Mouse (Mus musculus) stomach, postnatal 0 days (tissue): ENCODE measurements around the gene Wdr6. TPM values are rescaled to one million over a fixed set of nuclear protein-coding genes. Genes with fewer than 3 reads are reported as not detected.

Experiments used
- ATAC-seq: fragments of 200-750 bp; cut with Nextera tagmentation; 2 replicates; pipeline ENCODE4 v1.8.0; 2017; ENCODE audit not compliant: low FRiP score, low TSS enrichment
- DNase-seq: peaks from one replicate; pipeline ENCODE4 v3.0.0-alpha.2; 2016; ENCODE audit warnings: low spot score
- H3K27ac ChIP-seq: fragments of 300-500 bp; sonication (generic); replicated peaks from 2 replicates; pipeline ENCODE4 v1.5.1; 2014; ENCODE audit warnings: mild to moderate bottlenecking, control low read depth
- H3K27me3 ChIP-seq: fragments of 300-500 bp; sonication (generic); 2 replicates; pipeline ENCODE4 v1.6.1; 2014; ENCODE audit warnings: low read length; ENCODE audit not compliant: control insufficient read depth, insufficient read depth
- H3K36me3 ChIP-seq: fragments of 300-500 bp; sonication (generic); 2 replicates; pipeline ENCODE4 v1.6.1; 2014; ENCODE audit warnings: low read length, mixed read lengths; ENCODE audit not compliant: control insufficient read depth, insufficient read depth
- H3K4me1 ChIP-seq: fragments of 300-500 bp; sonication (generic); replicated peaks from 2 replicates; pipeline ENCODE4 v1.6.1; 2014; ENCODE audit warnings: antibody characterized with exemption; ENCODE audit not compliant: control insufficient read depth, insufficient read depth
- H3K4me2 ChIP-seq: fragments of 300-500 bp; sonication (generic); replicated peaks from 2 replicates; pipeline ENCODE4 v1.6.1; 2014; ENCODE audit warnings: low read depth, mild to moderate bottlenecking, control low read depth, moderate library complexity
- H3K4me3 ChIP-seq: fragments of 300-500 bp; sonication (generic); 2 replicates; pipeline ENCODE4 v1.5.1; 2014; ENCODE audit warnings: low read depth, low read length, control low read depth
- H3K9ac ChIP-seq: fragments of 300-500 bp; sonication (generic); 2 replicates; pipeline ENCODE4 v1.6.1; 2014; ENCODE audit warnings: mild to moderate bottlenecking, low read length, control low read depth, mixed read lengths
- H3K9me3 ChIP-seq: fragments of 300-500 bp; sonication (generic); 2 replicates; pipeline ENCODE4 v1.6.1; 2016; ENCODE audit warnings: low read length; ENCODE audit not compliant: control insufficient read depth
- CTCF ChIP-seq: IDR thresholded peaks from 2 replicates; pipeline ENCODE4 v1.5.1; 2016; ENCODE audit warnings: antibody characterized with exemption, low read depth, mild to moderate bottlenecking, moderate library complexity
- EP300 ChIP-seq: optimal IDR thresholded peaks from 2 replicates; pipeline ENCODE3; 2016; ENCODE audit warnings: antibody characterized with exemption
- WGBS: fragments of 180-500 bp; shearing (Covaris S2); extraction: QIAGEN DNeasy Blood & Tissue Kit; methylation state at CpG from one replicate; pipeline ENCODE4 v1.1.7; 2014; 5-methylcytosine and 5-hydroxymethylcytosine counted together
- microRNA counts: library from miRNA; unstranded; fragments of <30 nt; microRNA quantifications from one replicate; lab custom pipeline; 2015
- microRNA-seq: library from miRNA; unstranded; fragments of <30 nt; microRNA quantifications from one replicate; pipeline ENCODE4, GENCODE M21; 2016
- polyA plus RNA-seq: library from polyadenylated mRNA; unstranded; fragments of >200 nt; fragmentation: Nextera tagmentation; extraction: Ambion mirVana; gene quantifications from 2 replicates; pipeline ENCODE4 v1.2.1, GENCODE M21; 2015

Gene Wdr6
- polyA plus RNA-seq, 1 experiment from 2014 or later: 23.2 TPM

- H3K4me3 ChIP-seq: no peak overlapping the region
- WGBS: 91% methylated on average over 4 of the region's 4 CpGs
- DNase-seq (no peak), ATAC-seq (no peak)
- no peak overlapping the region for H3K4me2 ChIP-seq
- TF ChIP-seq EP300 (no peak), CTCF (no peak)
- H3K36me3 ChIP-seq: peaks cover 2% of the 10 kb centered on the region; the same call in 1 of the 2 replicates
- H3K4me1 ChIP-seq: no peaks in the 10 kb centered on the region
- no peak overlapping the region for H3K9ac ChIP-seq
- no peak overlapping the region for H3K27ac ChIP-seq
- no peaks in the 10 kb centered on the region for H3K27me3 ChIP-seq
- no peaks in the 10 kb centered on the region for H3K9me3 ChIP-seq
Measured at GRCm38 (mm10) chr9:108523341-108523740, 55.2 kb downstream of the Wdr6 start.

MicroRNA genes within 50 kb of the gene (microRNA counts, 519-probe panel; counts per million panel counts)
- microRNA mmu-miR-191 (lab: Ali Mortazavi, UCI) (5,361 counts per million, percentile 62 among the panel's probes with 10 or more counts), microRNA mmu-miR-425 (lab: Ali Mortazavi, UCI) (4,558 counts per million, percentile 44 among the panel's probes with 10 or more counts)

Small RNA genes within 50 kb of the gene (microRNA-seq; reads per million reads assigned to microRNA genes)
- gene Gm24083 (not detected), gene Mir191 (not detected), gene Mir425 (1,838 reads per million, percentile 78 among the genes with 10 or more reads in this experiment)

Other genes starting within 250 kb of the Wdr6 start
- 1,072 and 1,116 TPM in 2 replicates for gene Gpx1, start 239.8 kb downstream of the Wdr6 start, polyA plus RNA-seq
- 56.8 and 59.6 TPM in 2 replicates for gene Usp4, start 230.9 kb downstream of the Wdr6 start, polyA plus RNA-seq
- 0.17 and 0.21 TPM in 2 replicates for gene 1700102P08Rik, start 185.9 kb downstream of the Wdr6 start, polyA plus RNA-seq
- gene Ccdc36, start 150.3 kb downstream of the Wdr6 start, polyA plus RNA-seq: 0.39 and 0.41 TPM in 2 replicates
- not detected in 2 replicates for gene BC048562, start 142.3 kb downstream of the Wdr6 start, polyA plus RNA-seq
- gene Ccdc71, start 118.2 kb downstream of the Wdr6 start, polyA plus RNA-seq: 29.7 and 32.2 TPM in 2 replicates
- 37.2 and 46.7 TPM in 2 replicates for gene Klhdc8b, start 117.2 kb downstream of the Wdr6 start, polyA plus RNA-seq
- 19.2 and 21.8 TPM in 2 replicates for gene Lamb2, start 99.0 kb downstream of the Wdr6 start, polyA plus RNA-seq
- gene Usp19, start 88.1 kb downstream of the Wdr6 start, polyA plus RNA-seq: 22.2 and 22.7 TPM in 2 replicates
- gene Qars, start 71.0 kb downstream of the Wdr6 start, polyA plus RNA-seq: 66.4 and 70.6 TPM in 2 replicates
- 47.7 and 50.5 TPM in 2 replicates for gene Qrich1, start 61.9 kb downstream of the Wdr6 start, polyA plus RNA-seq
- gene Impdh2, start 18.5 kb downstream of the Wdr6 start, polyA plus RNA-seq: 67.1 and 70.6 TPM in 2 replicates
- 40.4 and 42.4 TPM in 2 replicates for gene Ndufaf3, start 11.3 kb downstream of the Wdr6 start, polyA plus RNA-seq
- gene Dalrd3, start 8.9 kb downstream of the Wdr6 start, polyA plus RNA-seq: 44.9 and 50.5 TPM in 2 replicates
- 3.7 and 4.4 TPM in 2 replicates for gene P4htm, start 18.9 kb upstream of the Wdr6 start, polyA plus RNA-seq
- 25.1 and 27.2 TPM in 2 replicates for gene Arih2, start 70.6 kb upstream of the Wdr6 start, polyA plus RNA-seq
- gene Slc25a20, start 83.3 kb upstream of the Wdr6 start, polyA plus RNA-seq: 71.5 and 75.1 TPM in 2 replicates
- 22.2 and 24.0 TPM in 2 replicates for gene Prkar2a, start 110.6 kb upstream of the Wdr6 start, polyA plus RNA-seq
- gene Ip6k2, start 205.1 kb upstream of the Wdr6 start, polyA plus RNA-seq: 35.7 and 37.8 TPM in 2 replicates
- gene Nckipsd, start 229.6 kb upstream of the Wdr6 start, polyA plus RNA-seq: 7.9 and 8.5 TPM in 2 replicates
- gene Celsr3, start 247.6 kb upstream of the Wdr6 start, polyA plus RNA-seq: 0.15 and 0.22 TPM in 2 replicates